Mouse (Mus musculus) bone marrow, adult 2 months (tissue): ENCODE measurements at regions not wholly inside any gene's neighbourhood (a gene's known extent, or its start where the extent isn't known, plus 50 kb on each side); places are given as distances from the start of the nearest gene placed in this dataset.
A peak's percentile ranks its signal among the peaks of the same experiment; 100 is the strongest.

Experiments
- H3K27ac ChIP-seq: fragments of 200-500 bp; 2 replicates; pipeline ENCODE4 v1.5.1; 2012; ENCODE audit warnings: low read depth, mild to moderate bottlenecking, control low read depth, inconsistent platforms, low read length; ENCODE audit not compliant: control insufficient read depth, poor library complexity, insufficient read depth
- H3K4me1 ChIP-seq: fragments of 200-500 bp; 2 replicates; pipeline ENCODE4 v1.6.1; 2011; ENCODE audit warnings: low read length; ENCODE audit not compliant: control insufficient read depth, insufficient read depth
- H3K4me3 ChIP-seq: fragments of 200-500 bp; replicated peaks from 2 replicates; pipeline ENCODE3; 2011; ENCODE audit warnings: mild to moderate bottlenecking, low read depth, low read length, control low read depth; ENCODE audit not compliant: control insufficient read depth
- CTCF ChIP-seq: fragments of 200-500 bp; IDR thresholded peaks from 2 replicates; pipeline ENCODE4 v1.5.1; 2011; ENCODE audit warnings: low read length, control low read depth; ENCODE audit not compliant: control insufficient read depth, insufficient read depth
- POLR2A ChIP-seq: fragments of 200-500 bp; IDR thresholded peaks from 2 replicates; pipeline ENCODE4 v1.6.1; 2011; ENCODE audit warnings: low read depth, mild to moderate bottlenecking, control low read depth, low read length, borderline replicate concordance; ENCODE audit not compliant: control insufficient read depth
- WGBS: fragments of 180-500 bp; shearing (Covaris S2); methylation state at CpG from one replicate; pipeline ENCODE4 v1.1.7; 2018; 5-methylcytosine and 5-hydroxymethylcytosine counted together

- 81% methylated on average over 6 of the region's 6 CpGs for WGBS
- TF ChIP-seq CTCF: no peak
- no peak for TF ChIP-seq POLR2A
- Histone ChIP-seq H3K27ac (no peak overlapping the region), H3K4me1 (no peaks in the 10 kb centered on the region), H3K4me3 (no peak overlapping the region)
Measured at GRCm38 (mm10) chr14:120636726-120637400, 158.6 kb downstream of the Rap2a start.

- Histone ChIP-seq H3K4me3 (no peak overlapping the region), H3K27ac (no peak overlapping the region), H3K4me1 (no peaks in the 10 kb centered on the region)
- TF ChIP-seq POLR2A (no peak), CTCF (no peak)
- 68% methylated on average over 13 of the region's 13 CpGs for WGBS
Measured at GRCm38 (mm10) chr14:120637486-120638125, 159.4 kb downstream of the Rap2a start.

GRCm38 (mm10) chr14:120642591-120642990 is 164.3 kb downstream of the Rap2a start:
- no peak overlapping the region for H3K4me3 ChIP-seq
- WGBS: 85% methylated on average over 5 of the region's 5 CpGs
- no peaks in the 10 kb centered on the region for H3K4me1 ChIP-seq
- TF ChIP-seq CTCF (no peak), POLR2A (no peak)
- no peak overlapping the region for H3K27ac ChIP-seq

- H3K4me1 ChIP-seq: no peaks in the 10 kb centered on the region
- TF ChIP-seq CTCF (no peak), POLR2A (no peak)
- 62% methylated on average over 7 of the region's 7 CpGs for WGBS
- no peak overlapping the region for H3K4me3 ChIP-seq
- H3K27ac ChIP-seq: no peak overlapping the region
Measured at GRCm38 (mm10) chr14:120652034-120652433, 173.8 kb downstream of the Rap2a start.

GRCm38 (mm10) chr14:120660321-120660781 is 182.1 kb downstream of the Rap2a start:
- Histone ChIP-seq H3K4me1 (no peaks in the 10 kb centered on the region), H3K27ac (no peak overlapping the region), H3K4me3 (no peak overlapping the region)
- 67% methylated on average over 6 of the region's 6 CpGs for WGBS
- TF ChIP-seq POLR2A (no peak), CTCF (peak; percentile 41)

- Histone ChIP-seq H3K27ac (no peak overlapping the region), H3K4me1 (no peaks in the 10 kb centered on the region), H3K4me3 (no peak overlapping the region)
- WGBS: 75% methylated on average over 5 of the region's 5 CpGs
- TF ChIP-seq POLR2A (no peak), CTCF (no peak)
Measured at GRCm38 (mm10) chr14:120661111-120661510, 182.9 kb downstream of the Rap2a start.

- H3K27ac ChIP-seq: no peak overlapping the region
- no peaks in the 10 kb centered on the region for H3K4me1 ChIP-seq
- H3K4me3 ChIP-seq: no peak overlapping the region
- TF ChIP-seq CTCF (no peak), POLR2A (no peak)
- WGBS: 59% methylated on average over 5 of the region's 5 CpGs
Measured at GRCm38 (mm10) chr14:120669665-120670064, 191.4 kb downstream of the Rap2a start.

- Histone ChIP-seq H3K4me1 (no peaks in the 10 kb centered on the region), H3K27ac (no peak overlapping the region), H3K4me3 (no peak overlapping the region)
- TF ChIP-seq POLR2A (no peak), CTCF (no peak)
- 67% methylated on average over 2 of the region's 2 CpGs for WGBS
Measured at GRCm38 (mm10) chr14:120675752-120676151, 197.5 kb downstream of the Rap2a start.

- TF ChIP-seq POLR2A: no peak
- no peak for TF ChIP-seq CTCF
- Histone ChIP-seq H3K27ac (no peak overlapping the region), H3K4me3 (no peak overlapping the region), H3K4me1 (no peaks in the 10 kb centered on the region)
- 74% methylated on average over 9 of the region's 9 CpGs for WGBS
Measured at GRCm38 (mm10) chr14:120678533-120678932, 200.3 kb downstream of the Rap2a start.
